Mouse (Mus musculus): ENCODE measurements around the gene Gm11555.

- TF ChIP-seq POLR2A (IDR thresholded peaks at IDR 0.05; ENCODE audit: insufficient read depth, low read depth, low read length) (no peak), CTCF (IDR thresholded peaks at IDR 0.05; ENCODE audit: insufficient read depth, low read depth, low read length) (no peak)
Observed at GRCm38 (mm10) chr11:99634653-99635134, 15.3 kb downstream of the Gm11555 start, which contains the start of gene Krtap4-2.
